Mouse (Mus musculus): Measurements from ENCODE around the gene Zfp966.
"Not testable (repeated sequence)": the region's sequence is repeated elsewhere in the genome, so short reads cannot be mapped to it uniquely, and the experiment has no call there.

GRCm38 (mm10) chr2:175965031-175965430, 34.1 kb upstream of the Zfp966 start, which contains the start of gene Gm2026:
- TF ChIP-seq CTCF, POLR2A (IDR thresholded peaks at IDR 0.05; ENCODE audit: insufficient read depth, low read depth, low read length): not testable (repeated sequence)

Data from olfactory bulb, adult 2 months (tissue).